Mouse (Mus musculus): Measurements from ENCODE around the gene Dek.

- no peak for TF ChIP-seq POLR2A (IDR thresholded peaks at IDR 0.05; ENCODE audit: insufficient read depth, low read depth, low read length)
- no peak for TF ChIP-seq CTCF (IDR thresholded peaks at IDR 0.05)
- TF ChIP-seq EP300 (IDR thresholded peaks at IDR 0.05; ENCODE audit: insufficient read depth, low read depth, low read length), result no peak
Measured at GRCm38 (mm10) chr13:47112924-47113323, 6.9 kb upstream of the Dek start.

Data from heart, adult 2 months (tissue).